Mouse (Mus musculus): ENCODE measurements around the gene Prdx6b. TPM values are rescaled to one million over a fixed set of nuclear protein-coding genes. Genes with fewer than 3 reads are reported as not detected.

The Prdx6b gene
- total RNA-seq, 2 experiments from 2014 or later: not detected

- intact Hi-C loops (cut with DNase I): no loop called here
- DNase-seq: peak; percentile 94 to 96
These were observed 23.2 kb downstream of the Prdx6b start, which contains the start of gene Dnajc10 for GRCm38 (mm10) chr2:80315242-80316161. Dnajc10 (plus strand) TSS chr2:80315466.

GRCm38 (mm10) chr2:80322878-80323277, 30.6 kb downstream of the Prdx6b start:
- no peak for DNase-seq
- intact Hi-C loops (cut with DNase I): no loop called here

GRCm38 (mm10) chr2:80325779-80326178, 33.5 kb downstream of the Prdx6b start:
- intact Hi-C loops (cut with DNase I): no loop called here
- DNase-seq: no peak

- DNase-seq: no peak
- intact Hi-C loops (cut with DNase I): no loop called here
These were observed 35.0 kb downstream of the Prdx6b start for GRCm38 (mm10) chr2:80327272-80327671.

GRCm38 (mm10) chr2:80328961-80329653, 36.8 kb downstream of the Prdx6b start:
- intact Hi-C loops (cut with DNase I): no loop called here
- DNase-seq: no peak

GRCm38 (mm10) chr2:80340537-80340936, 48.3 kb downstream of the Prdx6b start:
- intact Hi-C loops (cut with DNase I): no loop called here
- DNase-seq: no peak

Other genes with a start within 250 kb of the Prdx6b start
- gene Pde1a, start 163.0 kb upstream of the Prdx6b start, total RNA-seq (2021): 10 to 100 TPM; 11.9 to 16.1 TPM
- 10 to 100 TPM; 46.6 to 46.8 TPM for gene Dnajc10, start 23.0 kb downstream of the Prdx6b start, total RNA-seq (2021)
- gene Frzb, start 155.2 kb downstream of the Prdx6b start, total RNA-seq (2021): 1 to 10 TPM; 7.1 to 7.4 TPM

Measured in heart, postnatal 10 days (tissue).